Mouse (Mus musculus) layer of hippocampus, adult 18-20 months (tissue): ENCODE results near the gene Tmem184c. TPM values are rescaled to one million over a fixed set of nuclear protein-coding genes. Genes with fewer than 3 reads are reported as not detected.

Experiments
- DNase-seq, 2 experiments: peaks; one replicate each; pipeline ENCODE4 v3.0.0; 2022; ENCODE audit warnings: low spot score in 2 of 2
- long read RNA-seq: library from polyadenylated mRNA; stranded (forward); transcript quantifications from one replicate; pipeline ENCODE4 v2.0.0, GENCODE M21; 2021
- total RNA-seq, 2 experiments: library from RNA; stranded (reverse); gene quantifications; 2 replicates each; pipeline ENCODE4 v1.2.3; 2021

Tmem184c gene
- total RNA-seq: 10 to 100 TPM; 63.7 to 69.6 TPM
- long read RNA-seq, transcript Tmem184c-201 (10 exons, 2,678 nt): major isoform, 107 of 122 reads
- long read RNA-seq, partial matches to known transcripts: 1 of 122 reads
- long read RNA-seq, other reads (novel, unspliced or antisense): 14 of 122 reads

DNA sequence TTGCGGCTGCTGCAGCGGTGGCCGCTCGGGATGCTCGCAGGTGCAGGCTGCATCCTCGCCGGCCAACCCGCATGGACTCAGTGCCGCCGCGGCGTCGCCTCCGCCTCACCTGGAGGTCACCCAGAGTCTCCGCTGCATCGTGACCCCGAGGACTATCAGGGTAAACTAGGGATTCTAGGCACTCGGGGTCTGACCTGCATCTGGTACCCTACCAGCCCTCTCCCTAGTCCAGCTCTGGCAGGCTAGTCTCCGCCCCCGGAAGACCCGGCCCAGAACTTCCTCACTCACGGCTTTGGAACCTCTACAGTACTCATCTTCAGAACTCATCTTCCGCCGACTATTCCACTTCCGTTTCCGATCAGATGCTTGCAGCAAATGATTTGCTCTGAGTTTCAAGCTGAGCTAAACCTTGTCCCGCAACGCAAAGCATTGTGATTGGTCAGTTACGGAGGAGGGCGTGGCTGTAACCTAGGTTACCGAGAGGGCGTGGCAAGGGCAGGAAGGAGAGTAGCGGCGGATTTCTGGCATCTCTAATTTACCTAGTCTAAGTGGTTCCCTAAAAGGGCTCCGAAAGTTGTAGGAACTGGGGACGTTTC lies at the start of gene Tmem184c:
Gene Tmem184c, minus strand, starts transcription at position 325 of the 596 bp plus-strand sequence.
- peak; percentile 97 to 99 for DNase-seq

DNA sequence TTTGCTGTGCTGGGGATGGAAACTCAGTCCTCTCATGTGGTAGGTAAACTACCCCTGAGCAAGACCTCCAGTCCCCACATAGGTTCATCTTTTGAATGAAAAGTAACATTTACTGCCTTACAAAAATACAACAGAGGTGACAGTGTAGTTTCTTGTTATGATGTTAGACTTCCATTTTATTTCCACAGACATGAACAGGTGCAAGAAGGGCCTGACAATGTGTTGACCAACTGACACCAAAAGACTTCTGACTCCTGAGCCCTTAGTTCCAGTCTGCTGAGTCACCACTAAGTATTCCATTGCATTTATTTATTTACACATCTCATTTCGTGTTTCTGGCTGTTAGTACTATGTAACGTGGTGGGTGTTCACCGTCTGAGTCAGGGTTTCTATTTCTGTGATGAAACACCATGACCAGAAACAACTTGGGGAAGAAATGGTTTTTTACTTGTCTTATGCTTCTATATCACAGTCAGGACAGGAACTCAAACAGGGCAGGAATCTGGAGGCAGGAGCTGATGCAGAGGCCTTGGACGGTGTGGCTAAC lies 49.1 kb upstream of the Tmem184c start:
- DNase-seq: no peak

DNA sequence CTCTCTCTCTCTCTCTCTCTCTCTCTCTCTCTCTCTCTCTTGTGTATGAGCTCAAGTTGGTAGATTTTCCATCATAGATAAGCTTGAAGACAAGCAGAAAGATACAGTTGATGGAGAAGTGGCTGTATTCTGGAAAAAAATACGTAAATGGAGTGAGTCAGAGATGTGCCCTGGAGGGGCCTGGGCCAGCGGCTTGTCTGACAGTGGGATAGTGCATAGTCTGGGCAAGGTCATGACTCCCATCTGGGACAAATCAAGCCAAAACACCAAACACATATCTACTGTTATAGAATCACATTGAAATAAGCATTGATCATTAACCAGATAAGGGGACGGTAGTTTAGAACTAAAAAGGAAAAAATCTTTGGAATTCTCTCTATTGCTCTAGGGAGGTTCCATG lies 47.9 kb upstream of the Tmem184c start:
- no peak for DNase-seq

DNA sequence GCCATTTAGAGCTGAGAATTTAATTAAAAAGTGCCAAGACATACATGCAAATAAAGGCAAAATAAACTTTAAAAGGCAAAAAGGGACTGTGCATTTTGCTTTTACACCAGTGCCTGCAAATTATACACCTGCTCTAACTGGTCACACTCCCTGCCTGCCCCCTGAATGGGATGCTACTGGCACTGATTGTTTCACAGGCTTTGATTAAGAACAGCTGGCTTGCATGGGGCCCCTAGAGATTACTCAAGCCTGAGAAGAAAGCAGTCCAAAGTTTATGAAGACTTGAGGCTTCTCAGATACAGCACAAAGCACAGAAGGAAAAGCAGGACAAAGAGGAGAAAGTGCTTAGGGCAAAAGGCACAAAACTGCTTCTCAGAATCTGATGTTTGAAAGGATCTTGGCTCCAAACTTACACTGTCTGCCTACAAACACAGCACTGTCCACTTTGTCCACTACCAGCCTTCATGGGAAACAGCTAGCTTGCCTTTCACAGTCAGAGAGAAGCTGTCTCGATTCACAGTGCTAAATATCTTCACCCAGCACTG lies 40.2 kb upstream of the Tmem184c start:
- no peak for DNase-seq

DNA sequence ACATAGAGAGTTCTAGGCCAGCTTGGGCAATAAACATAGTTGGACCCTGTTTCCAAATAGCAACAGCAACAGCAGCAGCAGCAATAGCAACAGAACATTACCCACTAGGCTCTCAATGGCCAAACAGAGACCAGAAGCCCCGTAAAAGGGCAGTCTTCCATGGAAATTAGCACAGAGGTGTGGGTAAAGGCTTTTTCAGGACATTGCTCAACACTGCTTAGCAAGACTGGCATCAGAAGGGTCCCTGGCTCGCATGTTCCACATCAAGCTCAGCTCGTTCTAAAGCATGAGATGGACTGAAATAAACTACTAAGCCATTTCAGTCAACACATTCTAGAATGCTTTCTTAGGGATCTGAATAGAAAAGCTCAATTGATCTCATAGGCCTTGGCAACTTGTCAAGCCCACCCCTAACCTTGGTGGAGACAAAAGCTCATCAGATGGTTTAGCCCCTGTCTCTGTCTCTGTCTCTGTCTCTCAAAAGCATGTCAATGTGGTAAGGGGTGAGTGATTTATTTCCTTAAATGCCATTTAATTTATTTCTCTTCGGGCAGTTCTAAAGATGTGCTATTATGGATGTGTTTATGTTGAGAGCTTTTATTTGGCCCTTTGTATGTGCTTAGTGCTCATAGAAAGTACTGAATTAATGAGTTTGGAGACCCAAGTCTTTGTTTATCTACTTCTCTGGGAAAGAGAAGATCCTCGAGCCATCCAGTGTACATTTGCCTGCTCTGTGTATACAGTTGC lies 29.8 kb upstream of the Tmem184c start:
- no peak for DNase-seq

DNA sequence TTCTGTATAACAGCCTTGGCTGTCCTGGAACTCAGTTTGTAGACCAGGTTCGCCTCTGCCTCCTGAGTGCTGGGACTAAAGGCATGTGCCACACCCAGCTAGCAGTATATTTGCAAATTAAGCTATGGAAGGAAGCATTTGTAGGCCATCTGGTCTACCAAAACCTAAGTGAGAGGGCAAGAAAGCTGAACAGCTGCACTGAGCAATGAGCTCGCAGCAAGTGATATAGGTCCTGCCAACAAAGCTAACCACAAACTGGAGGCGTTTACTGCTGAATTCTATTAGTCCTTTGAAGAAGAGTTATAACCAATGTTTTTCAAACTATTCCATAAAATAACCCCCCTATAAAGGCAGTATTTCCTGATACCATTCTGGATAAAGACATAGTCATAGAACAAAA lies 27.1 kb upstream of the Tmem184c start:
- DNase-seq: no peak

DNA sequence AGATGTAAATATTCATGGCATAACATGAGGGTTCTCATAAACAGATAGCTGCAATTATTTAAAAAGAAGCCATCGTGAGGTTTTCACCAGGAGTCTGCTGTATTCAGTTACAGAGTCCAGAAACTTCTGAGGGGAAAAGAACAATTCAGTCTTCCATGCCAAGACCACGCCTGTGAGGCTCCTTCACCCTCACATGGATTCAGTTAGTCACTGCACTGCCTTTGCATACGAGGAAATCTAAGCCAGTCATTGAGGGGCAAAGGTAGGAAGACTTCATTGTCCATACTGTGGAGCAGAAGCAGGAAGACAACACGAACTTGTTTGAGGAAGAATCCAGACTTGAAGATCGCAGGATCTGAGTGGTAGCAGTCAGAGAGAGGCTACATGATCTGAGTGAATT lies 23.5 kb upstream of the Tmem184c start:
- DNase-seq: no peak

DNA sequence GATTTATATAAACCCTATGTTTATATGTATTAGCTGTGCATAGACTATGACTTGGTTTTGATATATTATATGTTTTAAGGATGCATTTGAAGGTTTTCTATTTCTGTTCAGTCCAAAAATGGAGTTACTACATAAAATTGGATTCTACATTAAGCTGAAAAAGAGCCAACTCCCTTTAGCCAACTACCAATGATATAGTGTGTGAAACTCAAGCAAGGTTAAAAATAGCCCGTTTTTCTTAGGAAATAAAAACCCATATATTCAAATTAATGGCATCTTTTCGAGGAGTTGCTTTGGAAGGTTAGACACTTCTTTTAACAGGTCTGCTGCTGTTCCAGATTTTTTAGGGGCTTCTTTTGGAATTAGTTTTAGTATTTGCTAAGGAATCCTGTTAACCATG lies 22.7 kb upstream of the Tmem184c start:
- no peak for DNase-seq

DNA sequence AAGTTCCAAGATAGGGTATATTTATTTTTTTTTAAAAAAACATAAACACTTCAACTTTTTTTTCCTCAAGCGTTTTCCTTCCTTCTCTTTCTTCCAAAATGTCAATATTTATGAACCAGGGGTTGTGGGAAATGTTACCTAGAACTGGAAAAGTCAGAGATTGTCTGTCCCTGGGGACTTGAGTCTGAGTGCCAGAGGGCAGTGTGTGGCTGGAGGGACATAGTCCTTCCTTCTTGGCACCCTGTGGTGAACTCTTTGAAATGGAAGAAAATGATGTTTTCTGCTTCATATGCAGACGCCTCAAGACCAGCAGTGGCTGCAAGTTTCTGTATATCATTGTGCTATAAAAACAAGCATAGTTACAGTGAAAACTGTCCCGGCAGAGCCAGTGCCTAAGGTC lies 20.2 kb upstream of the Tmem184c start:
- DNase-seq: no peak

DNA sequence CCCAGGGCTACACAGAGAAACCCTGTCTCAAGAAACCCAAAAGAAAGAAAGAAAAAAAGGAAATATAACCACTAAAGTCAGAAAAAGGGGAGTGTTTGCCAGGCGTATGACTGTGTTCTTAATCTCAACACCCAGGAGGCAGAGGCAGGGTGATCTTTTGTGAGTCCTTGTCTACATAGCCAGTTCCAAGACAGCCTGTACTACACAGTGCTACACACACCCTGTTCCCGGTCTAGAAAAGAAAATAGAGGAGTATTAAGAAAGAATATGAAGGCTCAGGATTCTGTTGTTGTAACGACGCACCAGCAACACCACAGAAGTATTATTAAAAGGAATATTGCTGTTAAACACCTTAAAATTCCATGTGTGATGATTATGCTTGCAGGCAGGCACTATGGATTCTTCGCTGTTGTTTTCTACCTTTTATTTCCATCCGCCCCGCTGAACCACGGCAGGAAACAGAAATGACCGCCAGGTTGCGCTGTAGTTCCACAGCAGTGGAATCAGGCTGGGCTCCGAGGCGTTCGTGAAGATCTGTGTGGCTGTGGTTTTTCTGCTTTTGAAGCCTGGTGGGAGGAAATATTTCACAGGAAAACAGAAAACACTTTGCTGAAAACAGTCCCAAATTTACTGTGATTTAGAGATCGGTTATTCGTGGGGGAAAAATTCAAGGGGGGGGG lies 19.5 kb upstream of the Tmem184c start:
- peak; percentile 70 to 84 for DNase-seq

DNA sequence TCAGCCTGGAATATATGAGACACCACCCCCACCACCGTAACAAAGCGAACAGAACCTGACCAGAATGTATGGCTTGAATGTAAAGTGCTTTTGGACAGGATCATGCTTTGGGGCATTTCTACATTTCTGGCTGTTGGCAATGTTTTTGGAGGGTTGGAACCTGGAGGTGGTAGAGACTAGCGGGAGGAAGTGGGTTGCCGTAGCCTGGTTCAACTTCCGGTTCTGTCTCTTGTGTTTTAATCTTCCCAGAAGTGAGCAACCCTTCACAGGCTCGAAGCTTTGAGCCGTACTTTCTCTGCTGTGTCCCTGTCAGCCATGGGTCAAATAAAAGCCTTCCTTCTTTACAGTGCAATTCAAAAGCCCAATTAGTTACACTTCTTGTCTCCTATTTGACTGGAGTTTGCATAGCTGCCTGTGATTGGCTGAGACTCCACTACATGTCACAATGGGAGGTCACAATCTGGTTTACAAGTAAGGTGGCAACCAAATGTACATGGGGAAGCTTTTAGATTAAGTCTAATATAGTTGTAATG lies 13.2 kb upstream of the Tmem184c start:
- no peak for DNase-seq

DNA sequence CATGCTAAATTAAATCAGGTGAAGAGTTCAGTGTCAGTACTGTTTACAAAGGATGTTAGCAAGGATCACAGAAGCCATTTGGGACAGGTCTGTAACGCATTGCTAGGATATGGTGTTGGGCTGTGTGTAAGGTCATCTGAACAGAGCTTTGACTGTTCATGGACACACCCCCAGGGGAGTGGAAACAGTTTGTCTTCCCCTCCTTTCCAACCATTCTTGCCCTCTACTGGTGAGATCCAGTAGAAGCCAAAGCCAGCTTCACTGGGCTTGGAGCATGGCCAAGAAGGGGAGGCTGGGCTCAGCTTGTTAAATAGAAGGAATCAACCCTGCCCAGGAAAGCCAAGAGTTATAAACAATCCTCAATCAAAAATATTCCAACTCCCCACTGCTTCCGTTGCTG lies 7.4 kb upstream of the Tmem184c start:
- peak in 1 of 2 experiments; percentile 23 for DNase-seq

DNA sequence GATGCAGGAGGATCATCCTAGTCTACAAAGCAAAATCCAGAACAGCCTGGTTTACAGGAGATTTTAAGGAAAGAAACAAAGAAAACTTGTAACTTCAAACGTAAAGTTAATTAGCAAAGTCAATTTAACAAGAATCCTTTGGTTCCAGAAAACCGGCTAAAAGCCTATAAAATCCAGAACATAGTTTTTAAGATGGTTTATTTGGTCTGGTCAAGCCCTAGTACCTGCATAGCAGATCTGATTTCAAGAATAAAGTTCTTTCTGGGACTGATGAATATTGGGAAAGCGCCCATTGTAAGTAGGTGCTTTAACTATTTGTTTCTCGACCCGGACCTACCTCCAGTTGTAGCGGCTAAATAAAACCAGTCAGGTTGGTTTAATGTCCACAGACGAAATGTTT lies 877 bp downstream of the Tmem184c start:
- no peak for DNase-seq

DNA sequence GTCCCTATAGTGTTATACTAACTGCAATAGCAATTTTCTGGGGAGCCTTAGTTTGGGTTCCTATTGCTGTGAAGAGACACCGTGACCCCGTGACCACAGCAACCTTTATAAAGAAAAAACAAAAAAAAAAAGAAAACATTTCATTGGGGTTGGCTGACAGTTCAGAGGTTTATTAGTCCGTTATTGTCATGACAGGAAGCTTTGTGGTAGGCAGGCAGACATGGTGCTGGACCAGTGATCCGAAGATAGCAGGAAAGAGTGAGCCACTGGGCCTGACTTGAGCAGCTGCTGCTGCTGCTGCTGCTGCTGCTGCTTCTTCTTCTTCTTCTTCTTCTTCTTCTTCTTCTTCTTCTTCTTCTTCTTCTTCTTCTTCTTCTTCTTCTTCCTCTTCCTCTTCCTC lies 26.3 kb downstream of the Tmem184c start:
- DNase-seq: no peak

DNA sequence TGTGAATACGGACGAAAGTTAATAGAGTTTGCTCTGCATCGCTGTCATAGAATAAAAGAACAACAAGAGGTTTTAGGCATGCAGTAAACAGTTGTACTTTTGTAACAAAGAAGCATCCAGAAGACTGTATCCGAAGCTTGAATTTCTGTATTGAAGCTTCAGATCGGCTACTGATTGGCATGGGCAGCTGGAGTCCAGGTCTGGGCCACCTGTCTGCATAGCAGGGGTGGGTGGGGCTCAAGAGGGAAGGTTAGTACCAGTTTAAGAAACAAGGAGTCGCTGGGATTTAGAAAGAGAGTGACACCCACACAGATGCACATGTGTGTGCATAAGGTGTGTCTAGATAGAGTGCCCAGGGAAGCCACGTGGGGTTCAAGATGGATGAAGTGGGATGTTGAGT lies 32.8 kb downstream of the Tmem184c start:
- DNase-seq: no peak

DNA sequence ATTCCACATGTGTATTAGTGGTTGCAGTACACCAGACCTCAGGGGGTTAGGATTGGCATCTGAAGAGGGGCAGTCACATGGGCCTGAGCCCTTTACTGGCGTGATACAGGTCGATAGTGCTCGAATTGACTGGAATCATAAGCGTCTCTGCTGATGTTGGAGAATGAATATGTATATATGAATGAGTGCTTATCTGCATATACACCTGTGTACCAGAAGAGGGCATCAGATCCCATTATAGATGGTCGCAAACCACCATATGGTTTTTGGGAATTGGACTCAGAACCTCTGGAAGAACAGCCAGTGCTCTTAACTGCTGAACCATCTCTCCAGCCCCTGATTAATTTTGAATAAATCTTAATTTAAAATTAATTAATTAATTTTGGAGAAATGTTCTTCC lies 36.3 kb downstream of the Tmem184c start:
- DNase-seq: no peak

DNA sequence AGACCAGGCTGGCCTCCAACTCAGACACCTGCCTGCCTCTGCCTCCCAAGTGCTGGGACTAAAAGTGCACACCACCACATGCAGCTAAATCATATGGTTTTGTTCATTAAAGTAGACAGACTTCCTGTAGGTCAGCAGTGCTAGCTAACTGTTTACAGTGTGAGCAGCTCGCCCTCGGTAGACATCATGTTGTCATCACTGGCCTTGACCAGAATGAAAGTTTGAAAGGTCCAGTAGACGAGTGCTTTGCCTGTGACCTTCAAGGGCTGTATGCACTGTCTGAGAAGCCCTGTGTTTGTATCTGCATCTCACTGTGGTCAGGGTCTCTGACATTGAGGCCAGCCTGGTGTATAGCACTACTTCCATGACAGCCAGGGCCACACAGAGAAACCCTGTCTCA lies 49.1 kb downstream of the Tmem184c start:
- no peak for DNase-seq

DNA sequence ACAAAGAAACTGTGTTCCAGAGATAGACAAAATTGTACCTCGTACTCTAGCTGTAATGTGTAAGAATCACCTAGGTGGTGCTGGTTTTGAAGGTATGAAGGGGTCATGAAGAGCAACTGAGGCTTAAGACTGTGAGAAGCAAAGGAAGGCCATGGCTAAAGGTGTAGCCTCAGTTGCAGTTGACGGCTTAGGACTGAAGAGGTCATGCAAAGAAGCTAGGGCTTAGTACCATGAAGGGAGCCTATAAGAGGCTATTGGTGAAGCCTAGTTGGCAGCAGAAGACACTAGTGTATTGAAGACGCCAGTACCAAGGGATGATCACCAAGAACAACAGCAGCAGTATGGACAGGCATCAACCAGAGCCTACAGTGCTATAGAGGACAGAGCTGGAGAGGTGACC lies 58.0 kb downstream of the Tmem184c start:
- DNase-seq: no peak

DNA sequence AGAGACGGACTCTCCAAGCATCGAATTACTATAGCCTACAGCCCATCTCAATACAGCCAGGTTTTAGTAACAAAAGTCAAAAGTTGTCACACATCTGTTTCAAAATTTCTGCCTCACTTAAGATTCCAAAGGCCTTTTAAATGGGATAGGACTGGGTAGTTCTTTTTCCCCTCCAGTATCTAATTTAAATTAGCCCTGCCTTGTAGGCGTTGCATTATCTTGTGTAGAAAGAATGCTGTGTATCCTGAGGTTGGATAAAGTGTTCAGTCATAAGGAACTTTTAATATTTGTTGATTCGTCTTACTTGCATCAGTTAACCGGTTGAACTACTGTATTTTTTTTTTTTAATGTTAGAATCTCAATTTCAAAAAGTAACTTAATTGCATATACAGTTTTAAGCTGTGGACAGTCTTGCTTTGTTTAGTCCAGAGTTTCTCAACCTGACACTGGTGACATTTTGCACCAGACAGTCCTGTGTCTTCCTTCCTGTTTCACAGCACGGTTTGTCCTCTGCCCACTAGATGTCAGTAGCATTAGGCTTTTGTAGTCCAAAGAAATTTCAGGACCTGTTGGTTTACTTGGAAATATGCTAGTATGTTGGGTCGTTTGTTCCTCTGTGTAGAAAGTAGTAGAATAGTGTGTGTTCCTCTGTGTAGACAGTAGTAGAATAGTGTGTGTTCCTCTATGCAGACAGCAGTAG lies 60.5 kb downstream of the Tmem184c start:
- DNase-seq: peak in 1 of 2 experiments; percentile 23

DNA sequence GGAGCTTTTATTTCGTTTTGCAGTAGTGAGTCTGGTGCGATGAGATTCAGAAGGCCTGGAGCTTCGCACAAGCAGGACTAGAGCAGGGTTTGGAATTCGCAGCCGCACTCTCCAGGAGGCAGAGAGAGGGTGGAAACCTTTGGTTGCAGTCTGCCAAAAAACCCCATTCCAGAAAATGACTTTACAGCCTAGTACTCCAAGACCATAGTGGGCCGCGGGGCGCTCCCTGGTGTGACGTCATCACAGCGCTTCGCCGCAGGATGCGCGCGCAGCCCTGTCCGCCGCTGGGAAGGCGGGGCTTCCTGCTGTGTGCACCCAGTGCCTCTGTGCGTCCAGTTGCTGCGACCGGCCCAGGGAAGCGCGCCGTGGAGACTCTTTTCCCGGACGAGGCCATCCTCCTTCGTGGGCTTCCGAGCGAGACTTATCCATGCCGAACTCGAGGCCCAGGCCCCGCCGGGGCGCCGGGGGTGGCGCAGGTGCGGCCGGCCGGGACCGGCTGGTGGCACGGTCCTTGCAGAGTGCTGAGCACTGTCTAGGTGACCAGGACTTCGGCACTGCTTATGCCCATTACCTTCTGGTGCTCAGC lies 61.3 kb downstream of the Tmem184c start, which contains the start of gene Prmt9:
Gene Prmt9, plus strand, starts transcription at position 277 of the 586 bp plus-strand sequence.
- DNase-seq: peak; percentile 88 to 95
